In the genomic region with DNA sequence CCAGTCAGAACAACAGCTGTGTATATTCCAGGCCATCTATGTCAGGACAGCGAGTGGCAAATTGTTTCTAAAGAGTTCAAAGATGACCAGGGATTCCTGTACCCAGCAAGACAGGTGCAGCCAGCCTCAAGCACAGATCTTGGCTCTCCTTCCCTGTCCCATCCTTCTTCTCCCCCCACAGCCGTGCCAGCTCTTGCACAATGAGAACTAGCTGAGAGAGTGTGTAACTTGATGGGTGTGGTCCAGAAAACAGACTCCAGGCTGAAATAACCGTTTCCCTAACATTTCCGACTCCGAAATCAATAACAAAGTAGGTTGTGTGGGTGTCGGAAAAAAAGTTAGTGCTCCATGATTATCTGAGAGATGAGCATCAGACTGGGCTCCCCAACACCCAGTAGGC, we compare ENCODE assay signal across 19 mouse cellular contexts. TPM values are rescaled to one million over a fixed set of nuclear protein-coding genes. Genes with fewer than 3 reads are reported as not detected.
DNase-seq lines count a peak whose midpoint lies in the region; ATAC-seq and TF ChIP-seq lines count a peak whose summit lies in the region.
"Had no signal": no experiment of that assay in that cellular context is flagged by ENCODE, and none has a peak within 500 bp of the region (broad histone marks: within the 10 kb centered on the region; RNA-seq: fewer than 3 reads in every experiment).

No protein-coding gene starts in this region.

- H3K4me1 ChIP-seq in liver, postnatal 0 days (ENCODE audit: insufficient read depth), result peaks cover 39% of the 10 kb centered on the region
- peaks cover 8% of the 10 kb centered on the region; the same call in 1 of the 2 replicates for H3K4me1 ChIP-seq in forebrain, embryonic 13.5 days
- H3K4me1 ChIP-seq in cerebellum, adult 2 months (ENCODE audit: control insufficient read depth, insufficient read depth, low read length), result no peaks in the 10 kb centered on the region

- no peaks in the 10 kb centered on the region for H3K9me3 ChIP-seq in liver, postnatal 0 days (ENCODE audit: low read length)
- H3K9me3 ChIP-seq in forebrain, embryonic 13.5 days (replicated peaks), result no peaks in the 10 kb centered on the region
- H3K9me3 ChIP-seq: midbrain, embryonic 13.5 days; neural tube, embryonic 13.5 days had no signal

- TF ChIP-seq CTCF in liver, postnatal 0 days (IDR thresholded peaks at IDR 0.05; ENCODE audit: low read depth), result no peak
- no peak for TF ChIP-seq CTCF in cerebellum, adult 2 months (IDR thresholded peaks at IDR 0.05; ENCODE audit: borderline replicate concordance, insufficient read depth, low read depth, low read length)

- intact Hi-C loops in heart, postnatal 10 days (cut with DNase I), result no loop called here

- 0 out of 2 replicates have a peak overlapping the region, but pooled peaks have one; percentile 16 for H3K27ac ChIP-seq in liver, postnatal 0 days (ENCODE audit: low read depth)
- H3K27ac ChIP-seq in forebrain, embryonic 13.5 days, result no peak overlapping the region
- no peak overlapping the region for H3K27ac ChIP-seq in cerebellum, adult 2 months (ENCODE audit: insufficient read depth, low read length)
- H3K27ac ChIP-seq: liver, embryonic 14.5 days; midbrain, embryonic 13.5 days; neural tube, embryonic 13.5 days had no signal

- H3K36me3 ChIP-seq in liver, postnatal 0 days (replicated peaks; ENCODE audit: insufficient read depth, low read length), result no peaks in the 10 kb centered on the region
- H3K36me3 ChIP-seq in forebrain, embryonic 13.5 days (ENCODE audit: poor library complexity, severe bottlenecking), result no peaks in the 10 kb centered on the region
- H3K36me3 ChIP-seq: midbrain, embryonic 13.5 days; neural tube, embryonic 13.5 days had no signal

- no peak overlapping the region for H3K9ac ChIP-seq in liver, postnatal 0 days (replicated peaks)
- H3K9ac ChIP-seq in forebrain, embryonic 13.5 days, result no peak overlapping the region
- H3K9ac ChIP-seq: liver, embryonic 14.5 days; midbrain, embryonic 13.5 days; neural tube, embryonic 13.5 days had no signal

- TF ChIP-seq POLR2A in cerebellum, adult 2 months (IDR thresholded peaks at IDR 0.05; ENCODE audit: borderline replicate concordance, insufficient read depth, low read length), result no peak

- no peak for ATAC-seq in liver, postnatal 0 days
- ATAC-seq in forebrain, embryonic 13.5 days, result no peak
- ATAC-seq: midbrain, embryonic 13.5 days had no signal

- DNase-seq in heart, adult 18-20 months, result peak; percentile 71 to 79
- DNase-seq in heart, postnatal 10 days, result no peak
- peak; percentile 38 for DNase-seq in 416B (ENCODE audit: low read depth)
- DNase-seq in fibroblast of lung, adult 2 months (ENCODE audit: low read depth), result peak; percentile 25
- peak; percentile 55 for DNase-seq in liver, postnatal 0 days
- DNase-seq in kidney, postnatal 4 days, result no peak
- no peak for DNase-seq in cerebellum, adult 2 months
- DNase-seq: cerebellum, adult 11 months; embryo, embryonic 11 days; kidney, adult 2 months had no signal

- TF ChIP-seq EP300 in liver, postnatal 0 days (IDR thresholded peaks at IDR 0.05; ENCODE audit: low read depth), result no peak

- H3K4me2 ChIP-seq in liver, postnatal 0 days (ENCODE audit: low read depth, low read length), result peak overlapping the region; percentile 15; the same call in 1 of the 2 replicates
- no peak overlapping the region for H3K4me2 ChIP-seq in forebrain, embryonic 13.5 days
- H3K4me2 ChIP-seq: midbrain, embryonic 13.5 days; neural tube, embryonic 13.5 days had no signal

- no peaks in the 10 kb centered on the region for H3K27me3 ChIP-seq in liver, postnatal 0 days (ENCODE audit: insufficient read depth, low read length)
- no peaks in the 10 kb centered on the region for H3K27me3 ChIP-seq in forebrain, embryonic 13.5 days
- no peaks in the 10 kb centered on the region for H3K27me3 ChIP-seq in cerebellum, adult 2 months (ENCODE audit: control insufficient read depth, insufficient read depth, low read length)
- H3K27me3 ChIP-seq: CH12.LX; midbrain, embryonic 13.5 days; neural tube, embryonic 13.5 days had no signal

- H3K4me3 ChIP-seq in liver, postnatal 0 days (ENCODE audit: low read depth, low read length), result no peak overlapping the region
- H3K4me3 ChIP-seq in forebrain, embryonic 13.5 days, result no peak overlapping the region
- H3K4me3 ChIP-seq in cerebellum, adult 2 months (replicated peaks; ENCODE audit: insufficient read depth, low read depth, low read length), result no peak overlapping the region
- H3K4me3 ChIP-seq: midbrain, embryonic 13.5 days; neural tube, embryonic 13.5 days had no signal

- WGBS in liver, postnatal 0 days (ENCODE audit: insufficient replicate concordance), result 49% methylated on average over 6 of the region's 6 CpGs
- 80% methylated on average over 6 of the region's 6 CpGs for WGBS in forebrain, embryonic 13.5 days
- 59% methylated on average over 6 of the region's 6 CpGs for WGBS in cerebellum, adult 2 months

RNA-seq across cellular contexts. Expression of gene Gstm1, which starts 4.9 kb away (rescaled TPM):
- total RNA-seq in heart, adult 18-20 months (2021), result 100 to 1,000 TPM; 296 to 418 TPM
- total RNA-seq in heart, postnatal 10 days (2021), result 10 to 100 TPM; 61.4 to 76.3 TPM
- 188 and 211 TPM in 2 replicates for polyA plus RNA-seq in liver, postnatal 0 days (2015; fragmentation: Nextera tagmentation; extraction: Ambion mirVana)
- polyA plus RNA-seq in forebrain, embryonic 13.5 days (2015; fragmentation: Nextera tagmentation; extraction: Ambion mirVana), result 27.5 and 28.4 TPM in 2 replicates
- 323 and 346 TPM in 2 replicates for polyA plus RNA-seq in cerebellum, adult 2 months (2012; rRNA removed)

RNA-seq across cellular contexts. Expression of gene Gstm4, which starts 22.0 kb away (rescaled TPM):
- total RNA-seq in heart, adult 18-20 months (2021), result 10 to 100 TPM; 12.8 to 15.6 TPM
- 10 to 100 TPM; 11.1 to 13.3 TPM for total RNA-seq in heart, postnatal 10 days (2021)
- 12.9 and 13.5 TPM in 2 replicates for polyA plus RNA-seq in liver, postnatal 0 days (2015; fragmentation: Nextera tagmentation; extraction: Ambion mirVana)
- polyA plus RNA-seq in forebrain, embryonic 13.5 days (2015; fragmentation: Nextera tagmentation; extraction: Ambion mirVana), result 10.8 and 11.4 TPM in 2 replicates
- polyA plus RNA-seq in cerebellum, adult 2 months (2012; rRNA removed), result 11.3 and 11.8 TPM in 2 replicates

RNA-seq across cellular contexts. Expression of gene Gstm2, which starts 36.4 kb away (rescaled TPM):
- total RNA-seq in heart, adult 18-20 months (2021), result 100 to 1,000 TPM; 204 to 244 TPM
- 10 to 100 TPM; 44.3 to 45.6 TPM for total RNA-seq in heart, postnatal 10 days (2021)
- 11.7 TPM in 2 replicates for polyA plus RNA-seq in liver, postnatal 0 days (2015; fragmentation: Nextera tagmentation; extraction: Ambion mirVana)
- 2.8 and 3.6 TPM in 2 replicates for polyA plus RNA-seq in forebrain, embryonic 13.5 days (2015; fragmentation: Nextera tagmentation; extraction: Ambion mirVana)
- 3.9 and 5.7 TPM in 2 replicates for polyA plus RNA-seq in cerebellum, adult 2 months (2012; rRNA removed)

RNA-seq across cellular contexts. Expression of gene Gstm3, which starts 53.6 kb away (rescaled TPM):
- total RNA-seq in heart, adult 18-20 months (2021), result not detected
- total RNA-seq in heart, postnatal 10 days (2021), result not detected
- polyA plus RNA-seq in liver, postnatal 0 days (2015; fragmentation: Nextera tagmentation; extraction: Ambion mirVana), result 1.9 and 2.0 TPM in 2 replicates
- polyA plus RNA-seq in forebrain, embryonic 13.5 days (2015; fragmentation: Nextera tagmentation; extraction: Ambion mirVana), result 0.14 and 0.26 TPM in 2 replicates
- polyA plus RNA-seq in cerebellum, adult 2 months (2012; rRNA removed), result not detected in 2 replicates
- total RNA-seq: CH12.LX; layer of hippocampus, adult 18-20 months; left cerebral cortex, postnatal 10 days had no signal
- polyA plus RNA-seq: hindbrain, embryonic 11.5 days; midbrain, embryonic 13.5 days; neural tube, embryonic 13.5 days; spleen, adult 2 months had no signal

Comparison
In these comparisons a context has a peak if more than half of its experiments do, and no peak if none do; other contexts are left out.
1. DNase-seq: peak in heart, adult 18-20 months (2 of 2), 416B (single experiment), fibroblast of lung, adult 2 months (single experiment) and liver, postnatal 0 days (single experiment); none in heart, postnatal 10 days (0 of 2), kidney, postnatal 4 days (0 of 2) and cerebellum, adult 2 months (0 of 2).